ENCODE assay signal across 21 mouse cellular contexts in the genomic region with DNA sequence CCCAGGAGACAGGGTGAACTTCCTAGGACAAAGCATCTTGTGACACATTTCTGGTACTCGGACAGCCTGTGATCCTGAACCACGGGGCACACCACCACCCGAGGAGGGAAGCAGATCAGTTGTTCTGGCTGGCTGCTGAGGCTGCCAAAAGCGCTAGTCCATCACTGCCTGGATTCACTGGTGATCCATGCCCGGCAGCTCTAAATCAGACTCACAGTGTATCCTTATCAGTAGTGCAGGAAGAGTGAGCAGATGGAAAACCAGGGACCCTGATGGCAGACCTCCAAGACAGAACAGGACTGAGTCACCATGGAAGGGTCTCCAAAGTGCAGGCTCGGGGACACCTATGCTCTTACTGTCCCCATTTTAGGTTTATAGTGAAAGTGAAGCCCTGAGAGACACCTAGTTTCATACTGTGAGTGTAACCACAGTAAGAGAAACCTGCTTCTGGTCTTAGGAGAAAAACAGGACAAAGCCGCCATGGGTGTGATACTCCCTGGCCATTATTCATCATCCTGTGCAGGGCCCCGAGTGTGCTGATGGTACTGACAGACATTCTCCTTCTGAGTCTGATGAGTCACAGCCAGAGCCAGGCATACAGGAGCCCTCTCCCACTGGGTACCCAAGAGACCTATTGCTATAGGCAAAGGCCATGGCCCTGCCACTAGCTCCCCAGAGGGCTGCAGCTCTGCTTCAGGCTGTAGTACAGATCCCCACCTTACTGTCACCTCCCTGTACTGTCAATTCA. TPM values are rescaled to one million over a fixed set of nuclear protein-coding genes. Genes with fewer than 3 reads are reported as not detected.
DNase-seq lines count a peak whose midpoint lies in the region; ATAC-seq and TF ChIP-seq lines count a peak whose summit lies in the region.
"Had no signal": no experiment of that assay in that cellular context is flagged by ENCODE, and none has a peak within 500 bp of the region (broad histone marks: within the 10 kb centered on the region; RNA-seq: fewer than 3 reads in every experiment).

No protein-coding gene starts in this region.

- no peak for TF ChIP-seq CTCF in heart, postnatal 0 days (IDR thresholded peaks at IDR 0.05; ENCODE audit: low read depth)
- TF ChIP-seq CTCF in C2C12 (IDR thresholded peaks at IDR 0.05; ENCODE audit: control insufficient read depth, insufficient read depth, insufficient read length): no peak

- H3ac ChIP-seq in C2C12 (ENCODE audit: control insufficient read depth, insufficient read length, low read depth) (peak overlapping the region; percentile 42), myocyte (ENCODE audit: control insufficient read depth, insufficient read length) (no peak overlapping the region)

- ATAC-seq in heart, embryonic 11.5 days (replicated peaks; ENCODE audit: insufficient number of reproducible peaks, low FRiP score, low TSS enrichment): no peak; the same call in 1 of the 2 replicates
- no peak; the same call in 1 of the 2 replicates for ATAC-seq in heart, postnatal 0 days (ENCODE audit: insufficient read depth, low read depth)
- ATAC-seq in megakaryocyte-erythroid progenitor cell, adult 5-6 weeks (replicated peaks; ENCODE audit: low FRiP score, low TSS enrichment, poor library complexity, severe bottlenecking): no peak
- ATAC-seq: forebrain, embryonic 14.5 days; hindbrain, postnatal 0 days; intestine, embryonic 16.5 days had no signal

- intact Hi-C loops in heart, postnatal 25 days (cut with DNase I): no loop called here

- no peak for DNase-seq in heart, adult 11 months
- DNase-seq in heart, postnatal 0 days (ENCODE audit: low spot score): peak; percentile 18
- DNase-seq in heart, postnatal 25 days (ENCODE audit: low spot score): no peak
- DNase-seq: cerebellum, adult 11 months; cerebellum, adult 9-11 months; kidney, adult 9 months; kidney, postnatal 25 days; layer of hippocampus, postnatal 36 days; right cerebral cortex, adult 18-20 months; right cerebral cortex, postnatal 4 days had no signal

- no peak overlapping the region for H3K4me2 ChIP-seq in heart, embryonic 11.5 days
- H3K4me2 ChIP-seq in heart, postnatal 0 days (ENCODE audit: low read depth, low read length): no peak overlapping the region
- peak overlapping the region; percentile 57 for H3K4me2 ChIP-seq in myocyte (ENCODE audit: low read depth)
- H3K4me2 ChIP-seq: embryonic facial prominence, embryonic 15.5 days; midbrain, embryonic 11.5 days; neural tube, embryonic 15.5 days had no signal

- no peaks in the 10 kb centered on the region for H3K9me3 ChIP-seq in heart, embryonic 11.5 days (replicated peaks; ENCODE audit: control insufficient read depth, low read length)
- no peaks in the 10 kb centered on the region for H3K9me3 ChIP-seq in heart, postnatal 0 days (replicated peaks; ENCODE audit: control insufficient read depth, low read length)
- H3K9me3 ChIP-seq: embryonic facial prominence, embryonic 15.5 days; neural tube, embryonic 15.5 days had no signal

- H3K9ac ChIP-seq in heart, embryonic 11.5 days (ENCODE audit: low read depth, low read length): no peak overlapping the region; the same call in 1 of the 2 replicates
- no peak overlapping the region for H3K9ac ChIP-seq in heart, postnatal 0 days (replicated peaks; ENCODE audit: low read depth, low read length)
- H3K9ac ChIP-seq: embryonic facial prominence, embryonic 15.5 days; neural tube, embryonic 15.5 days had no signal

- TF ChIP-seq POLR2A in myocyte (IDR thresholded peaks at IDR 0.05; ENCODE audit: insufficient read length, low read depth): no peak

- no peak for TF ChIP-seq EP300 in heart, postnatal 0 days (IDR thresholded peaks at IDR 0.05; ENCODE audit: low read depth)

- peaks cover 39% of the 10 kb centered on the region for H3K4me1 ChIP-seq in heart, embryonic 11.5 days (ENCODE audit: control insufficient read depth, insufficient read depth, low read length)
- H3K4me1 ChIP-seq in heart, postnatal 0 days (ENCODE audit: control insufficient read depth, insufficient read depth): peaks cover 32% of the 10 kb centered on the region

- no peaks in the 10 kb centered on the region for H3K36me3 ChIP-seq in heart, embryonic 11.5 days (ENCODE audit: control insufficient read depth, insufficient read depth, low read length)
- H3K36me3 ChIP-seq in heart, postnatal 0 days (replicated peaks; ENCODE audit: control insufficient read depth, insufficient read depth, low read length): no peaks in the 10 kb centered on the region
- H3K36me3 ChIP-seq in C2C12 (ENCODE audit: control insufficient read depth, insufficient read depth) (peaks cover 10% of the 10 kb centered on the region), myocyte (ENCODE audit: control insufficient read depth, insufficient read depth) (peaks cover 8% of the 10 kb centered on the region)
- H3K36me3 ChIP-seq: neural tube, embryonic 15.5 days had no signal

- H3K79me2 ChIP-seq in C2C12 (ENCODE audit: control insufficient read depth, insufficient read depth): peaks cover 37% of the 10 kb centered on the region
- H3K79me2 ChIP-seq in myocyte (ENCODE audit: control insufficient read depth, insufficient read depth): no peaks in the 10 kb centered on the region

- 24% methylated on average over 8 of the region's 8 CpGs for WGBS in heart, embryonic 11.5 days (ENCODE audit: insufficient replicate concordance)
- WGBS in heart, postnatal 0 days: 16% methylated on average over 8 of the region's 8 CpGs

- H3K27me3 ChIP-seq in heart, embryonic 11.5 days (ENCODE audit: control insufficient read depth, insufficient read depth, low read length): no peaks in the 10 kb centered on the region
- H3K27me3 ChIP-seq in heart, postnatal 0 days (ENCODE audit: control insufficient read depth, insufficient read depth, low read length): no peaks in the 10 kb centered on the region
- no peaks in the 10 kb centered on the region for H3K27me3 ChIP-seq in C2C12 (ENCODE audit: control insufficient read depth, insufficient read depth, insufficient read length)
- H3K27me3 ChIP-seq in myocyte (ENCODE audit: control insufficient read depth, insufficient read depth, insufficient read length): no peaks in the 10 kb centered on the region
- H3K27me3 ChIP-seq: embryonic facial prominence, embryonic 15.5 days; neural tube, embryonic 15.5 days had no signal

- H3K4me3 ChIP-seq in heart, embryonic 11.5 days (ENCODE audit: low read depth, low read length): no peak overlapping the region
- no peak overlapping the region for H3K4me3 ChIP-seq in heart, postnatal 0 days (ENCODE audit: low read depth, low read length)
- H3K4me3 ChIP-seq in C2C12 (ENCODE audit: insufficient read depth, poor library complexity, severe bottlenecking) (no peak overlapping the region), myocyte (no peak overlapping the region)
- H3K4me3 ChIP-seq: embryonic facial prominence, embryonic 15.5 days; neural tube, embryonic 15.5 days had no signal

- H3K79me3 ChIP-seq in C2C12 (ENCODE audit: low read depth): peaks cover 5% of the 10 kb centered on the region

- H3K27ac ChIP-seq in heart, embryonic 11.5 days (ENCODE audit: low read depth, low read length): peak overlapping the region; percentile 67
- peak overlapping the region; percentile 1; the same call in 1 of the 2 replicates for H3K27ac ChIP-seq in heart, postnatal 0 days (ENCODE audit: low read depth)
- H3K27ac ChIP-seq: embryonic facial prominence, embryonic 15.5 days; hindbrain, postnatal 0 days; macrophage; neural tube, embryonic 15.5 days had no signal

TF ChIP-seq in C2C12, 6 proteins besides CTCF, POLR2A, EP300 and RAD21:
- TF ChIP-seq MAX (IDR thresholded peaks at IDR 0.05) (peak; percentile 23), FOSL1 (IDR thresholded peaks at IDR 0.05; ENCODE audit: insufficient read depth, low read length, poor library complexity, severe bottlenecking) (no peak), MYOG (IDR thresholded peaks at IDR 0.05; ENCODE audit: control insufficient read depth, extremely low read depth, insufficient read length) (no peak), MYOD1 (IDR thresholded peaks at IDR 0.05; ENCODE audit: control insufficient read depth, insufficient read length, low read depth) (peak; percentile 39), CEBPB (IDR thresholded peaks at IDR 0.05; ENCODE audit: low read depth) (no peak), USF1 (IDR thresholded peaks at IDR 0.05; ENCODE audit: low read depth) (no peak)

TF ChIP-seq in myocyte, 11 proteins besides CTCF, POLR2A, EP300 and RAD21:
- TF ChIP-seq REST (IDR thresholded peaks at IDR 0.05; ENCODE audit: insufficient read depth, insufficient read length): no peak
- no peak for TF ChIP-seq SRF (IDR thresholded peaks at IDR 0.05; ENCODE audit: control insufficient read depth, insufficient read length, low read depth)
- TF ChIP-seq CEBPB (IDR thresholded peaks at IDR 0.05; ENCODE audit: insufficient read depth, poor library complexity, severe bottlenecking): no peak
- no peak for TF ChIP-seq TCF3 (IDR thresholded peaks at IDR 0.05; ENCODE audit: insufficient read length, low read depth)
- no peak for TF ChIP-seq TCF12 (IDR thresholded peaks at IDR 0.05; ENCODE audit: insufficient read depth, poor library complexity, severe bottlenecking)
- TF ChIP-seq MYOD1 (IDR thresholded peaks at IDR 0.05; ENCODE audit: control insufficient read depth in 1 of 3, insufficient read length in 2 of 3, low read depth in 2 of 3): no peak
- TF ChIP-seq POLR2AphosphoS2 (IDR thresholded peaks at IDR 0.05; ENCODE audit: insufficient read length, low read depth): no peak
- no peak for TF ChIP-seq MAX (IDR thresholded peaks at IDR 0.05; ENCODE audit: low read depth)
- TF ChIP-seq USF1 (IDR thresholded peaks at IDR 0.05; ENCODE audit: low read depth): no peak
- TF ChIP-seq E2F4 (IDR thresholded peaks at IDR 0.05; ENCODE audit: insufficient read depth): no peak
- TF ChIP-seq MYOG (IDR thresholded peaks at IDR 0.05; ENCODE audit: control insufficient read depth in 1 of 3, insufficient read depth in 1 of 3, insufficient read length in 2 of 3, low read depth in 2 of 3): no peak

RNA-seq across cellular contexts. Expression of gene Vangl1, which starts 30.2 kb away (rescaled TPM):
- polyA plus RNA-seq in heart, embryonic 11.5 days (2014; fragmentation: Nextera tagmentation; extraction: Ambion mirVana): 29.4 and 31.6 TPM in 2 replicates
- total RNA-seq in heart, postnatal 0 days (2014; rRNA removed; ENCODE audit: low replicate concordance): 25.5 and 37.5 TPM in 2 replicates
- 10.8 and 12.4 TPM in 2 replicates for polyA plus RNA-seq in heart, postnatal 0 days (2015; fragmentation: Nextera tagmentation; extraction: Ambion mirVana)
- total RNA-seq in heart, postnatal 25 days (2021): 10 to 100 TPM; 11.3 to 12.9 TPM
- 25.4 TPM for polyA plus RNA-seq in C2C12 (2012; fragmentation: generic; extraction: Trizol)
- polyA plus RNA-seq in myocyte (2012; fragmentation: generic; extraction: Trizol): 21.2 TPM
- 3.3 and 3.4 TPM in 2 replicates for total RNA-seq in megakaryocyte-erythroid progenitor cell, adult 5-6 weeks (2014; fragmentation: Nextera tagmentation)
- 1.5 and 6.1 TPM in 2 replicates for total RNA-seq in megakaryocyte-erythroid progenitor cell, adult 5-6 weeks (2017)
